25 mouse cellular contexts compared by ENCODE assay signal in genomic region chr6:143221245-143221644, GRCm38 (mm10). TPM values are rescaled to one million over a fixed set of nuclear protein-coding genes. Genes with fewer than 3 reads are reported as not detected.
DNase-seq lines count a peak whose midpoint lies in the region; ATAC-seq and TF ChIP-seq lines count a peak whose summit lies in the region.
"Had no signal": no experiment of that assay in that cellular context is flagged by ENCODE, and none has a peak within 500 bp of the region (broad histone marks: within the 10 kb centered on the region; RNA-seq: fewer than 3 reads in every experiment).

No protein-coding gene starts in this region.

- ATAC-seq in granulocyte monocyte progenitor cell, adult 5-6 weeks (replicated peaks; ENCODE audit: poor library complexity, severe bottlenecking), result peak; percentile 41; the same call in 1 of the 2 replicates
- no peak for ATAC-seq in megakaryocyte-erythroid progenitor cell, adult 5-6 weeks (replicated peaks; ENCODE audit: low FRiP score, low TSS enrichment, poor library complexity, severe bottlenecking)
- ATAC-seq: forebrain, embryonic 15.5 days; hindbrain, embryonic 16.5 days; intestine, embryonic 16.5 days; midbrain, embryonic 13.5 days had no signal

- TF ChIP-seq POLR2A in testis, adult 2 months (IDR thresholded peaks at IDR 0.05; ENCODE audit: control insufficient read depth, low read depth, low read length), result no peak

- H3K27ac ChIP-seq in testis, adult 2 months (ENCODE audit: control insufficient read depth, insufficient read depth, low read depth, low read length), result no peak overlapping the region
- H3K27ac ChIP-seq: embryonic facial prominence, embryonic 13.5 days; forebrain, embryonic 15.5 days; heart, embryonic 13.5 days; left cerebral cortex, adult 2 months; limb, embryonic 12.5 days; liver, embryonic 13.5 days; midbrain, embryonic 13.5 days; neural tube, embryonic 13.5 days had no signal

- H3K36me3 ChIP-seq in testis, adult 2 months (ENCODE audit: control insufficient read depth, insufficient read depth, low read length), result no peaks in the 10 kb centered on the region
- H3K36me3 ChIP-seq: embryonic facial prominence, embryonic 13.5 days; forebrain, embryonic 15.5 days; heart, embryonic 13.5 days; limb, embryonic 12.5 days; liver, embryonic 13.5 days; midbrain, embryonic 13.5 days; neural tube, embryonic 13.5 days had no signal

- no peak for TF ChIP-seq CTCF in testis, adult 2 months (IDR thresholded peaks at IDR 0.05; ENCODE audit: control insufficient read depth, insufficient read depth, insufficient replicate concordance, low read depth, low read length)

- no peaks in the 10 kb centered on the region for H3K27me3 ChIP-seq in testis, adult 2 months (ENCODE audit: control insufficient read depth, insufficient read depth, low read length)
- H3K27me3 ChIP-seq: forebrain, embryonic 15.5 days; heart, embryonic 13.5 days; limb, embryonic 12.5 days; liver, embryonic 13.5 days; midbrain, embryonic 13.5 days; neural tube, embryonic 13.5 days had no signal

- no peak for DNase-seq in testis, postnatal 10 days (ENCODE audit: low spot score)
- DNase-seq in ES-CJ7 (ENCODE audit: low read depth, low spot score), result peak; percentile 54
- peak; percentile 29 for DNase-seq in testis, postnatal 14 days (ENCODE audit: low spot score)
- DNase-seq in layer of hippocampus, adult 11-12 months (ENCODE audit: low spot score), result no peak
- no peak for DNase-seq in frontal cortex, postnatal 10 days (ENCODE audit: low spot score in 2 of 2)
- DNase-seq: adrenal gland, adult 8-10 months; cerebellum, adult 8-10 months; kidney, postnatal 36 days; layer of hippocampus, adult 9-11 months; liver, embryonic 13.5 days; lung, embryonic 14.5 days; lung, postnatal 4 days; right cerebral cortex, postnatal 14 days had no signal

- peaks cover 3% of the 10 kb centered on the region for H3K4me1 ChIP-seq in testis, adult 2 months (ENCODE audit: control insufficient read depth, insufficient read depth, low read length)
- H3K4me1 ChIP-seq: forebrain, embryonic 15.5 days; liver, embryonic 13.5 days; midbrain, embryonic 13.5 days had no signal

- peak overlapping the region; percentile 86 for H3K4me3 ChIP-seq in testis, adult 2 months (ENCODE audit: control insufficient read depth, low read depth, low read length)
- H3K4me3 ChIP-seq: embryonic facial prominence, embryonic 13.5 days; forebrain, embryonic 15.5 days; heart, embryonic 13.5 days; left cerebral cortex, adult 2 months; limb, embryonic 12.5 days; liver, embryonic 13.5 days; midbrain, embryonic 13.5 days; neural tube, embryonic 13.5 days had no signal

RNA-seq across cellular contexts. Expression of gene Etnk1, which starts 54.2 kb away (rescaled TPM):
- 48.3 and 52.2 TPM in 2 replicates for polyA plus RNA-seq in testis, adult 2 months (2012; rRNA removed)
- 38.0 and 47.4 TPM in 2 replicates for total RNA-seq in granulocyte monocyte progenitor cell, adult 5-6 weeks (2014; fragmentation: Nextera tagmentation)
- total RNA-seq in granulocyte monocyte progenitor cell, adult 5-6 weeks (2017), result 54.0 and 54.3 TPM in 2 replicates
- total RNA-seq in megakaryocyte-erythroid progenitor cell, adult 5-6 weeks (2014; fragmentation: Nextera tagmentation), result 65.0 and 74.2 TPM in 2 replicates
- 86.4 and 108 TPM in 2 replicates for total RNA-seq in megakaryocyte-erythroid progenitor cell, adult 5-6 weeks (2017)

Comparison
In these comparisons a context has a peak if more than half of its experiments do, and no peak if none do; other contexts are left out.
1. DNase-seq: peak in ES-CJ7 (single experiment) and testis, postnatal 14 days (single experiment); none in testis, postnatal 10 days (single experiment), layer of hippocampus, adult 11-12 months (single experiment) and frontal cortex, postnatal 10 days (0 of 2).